Mouse (Mus musculus): ENCODE measurements at regions not wholly inside any gene's neighbourhood (a gene's known extent, or its start where the extent isn't known, plus 50 kb on each side); places are given as distances from the start of the nearest gene placed in this dataset.

DNA sequence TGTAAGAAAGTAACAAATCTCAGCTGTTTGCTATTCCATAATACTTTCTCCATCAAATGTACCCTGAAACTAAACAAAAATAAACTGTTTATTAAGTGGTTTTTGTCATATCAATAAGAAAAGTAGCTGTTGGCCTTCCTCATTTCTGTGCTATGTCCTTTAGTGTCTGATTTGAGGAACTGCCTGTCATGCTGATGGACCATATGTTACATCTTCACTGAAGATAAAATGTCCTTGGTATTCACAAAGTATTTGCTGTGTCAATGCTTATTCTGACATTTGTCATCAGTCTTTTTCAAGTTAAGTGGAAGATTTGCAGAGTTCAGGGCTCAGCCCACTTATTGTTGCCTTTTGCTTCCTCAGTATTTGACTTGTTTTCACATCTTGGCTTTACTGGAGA, 682.0 kb upstream of the Gje1 start:
- Histone ChIP-seq H3K4me3 (no peak overlapping the region), H3K9ac (no peak overlapping the region), H3K36me3 (no peaks in the 10 kb centered on the region), H3K27me3 (no peaks in the 10 kb centered on the region), H3K9me3 (no peaks in the 10 kb centered on the region), H3K27ac (no peak overlapping the region), H3K4me1 (replicated peaks) (no peaks in the 10 kb centered on the region), H3K4me2 (no peak overlapping the region)
- no peak for ATAC-seq (ENCODE audit: low FRiP score)

DNA sequence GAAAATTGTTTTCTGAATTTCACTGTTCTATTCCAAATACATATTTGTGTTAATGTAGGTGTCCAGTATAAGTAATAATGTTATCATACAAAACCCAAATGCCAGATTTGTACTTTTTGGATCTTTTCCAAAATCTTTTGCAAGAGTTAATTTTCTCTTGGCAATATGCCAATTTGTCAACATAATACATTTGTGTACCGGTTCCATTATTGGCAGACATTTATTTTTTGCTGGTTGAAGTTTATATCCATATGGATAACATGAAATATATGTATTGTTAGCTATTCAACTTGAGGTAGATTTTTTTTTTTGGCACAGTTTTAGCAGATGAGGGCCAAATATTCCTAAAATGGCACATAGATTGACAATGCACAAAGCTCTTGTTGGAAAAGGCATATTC, 679.1 kb upstream of the Gje1 start:
- ATAC-seq (ENCODE audit: low FRiP score) = no peak
- no peaks in the 10 kb centered on the region for H3K36me3 ChIP-seq
- no peak overlapping the region for H3K4me3 ChIP-seq

DNA sequence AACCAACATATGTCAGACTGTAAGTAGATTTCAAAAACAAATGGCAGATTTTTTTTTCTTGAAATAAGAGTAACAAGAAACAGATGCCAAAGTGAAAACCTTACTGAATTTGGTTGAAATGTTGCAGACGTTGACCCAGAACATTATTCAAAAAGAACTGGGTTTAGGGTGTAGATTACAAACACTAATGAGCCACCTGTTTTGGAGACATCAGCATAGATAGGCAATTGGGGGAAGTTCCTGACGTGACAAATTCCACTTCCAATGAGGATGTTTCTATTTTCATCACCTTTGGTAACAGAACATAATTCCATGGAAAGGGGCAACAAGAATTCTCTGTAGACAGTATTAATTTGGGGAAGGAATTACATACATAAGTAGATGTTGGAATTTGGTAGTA, 677.3 kb upstream of the Gje1 start:
- Histone ChIP-seq H3K4me2 (no peak overlapping the region), H3K9ac (no peak overlapping the region), H3K9me3 (no peaks in the 10 kb centered on the region), H3K27ac (no peak overlapping the region), H3K36me3 (no peaks in the 10 kb centered on the region), H3K4me1 (replicated peaks) (no peaks in the 10 kb centered on the region), H3K4me3 (no peak overlapping the region), H3K27me3 (no peaks in the 10 kb centered on the region)
- no peak for ATAC-seq (ENCODE audit: low FRiP score)
- 75% methylated on average over 2 of the region's 2 CpGs for WGBS

More for the DNA sequence above, 679.1 kb upstream of the Gje1 start:
- Histone ChIP-seq H3K27me3 (no peaks in the 10 kb centered on the region), H3K9ac (no peak overlapping the region), H3K4me1 (replicated peaks) (no peaks in the 10 kb centered on the region), H3K27ac (no peak overlapping the region), H3K4me2 (no peak overlapping the region), H3K9me3 (no peaks in the 10 kb centered on the region)
- 49% methylated on average over 1 of the region's 1 CpGs for WGBS

DNA sequence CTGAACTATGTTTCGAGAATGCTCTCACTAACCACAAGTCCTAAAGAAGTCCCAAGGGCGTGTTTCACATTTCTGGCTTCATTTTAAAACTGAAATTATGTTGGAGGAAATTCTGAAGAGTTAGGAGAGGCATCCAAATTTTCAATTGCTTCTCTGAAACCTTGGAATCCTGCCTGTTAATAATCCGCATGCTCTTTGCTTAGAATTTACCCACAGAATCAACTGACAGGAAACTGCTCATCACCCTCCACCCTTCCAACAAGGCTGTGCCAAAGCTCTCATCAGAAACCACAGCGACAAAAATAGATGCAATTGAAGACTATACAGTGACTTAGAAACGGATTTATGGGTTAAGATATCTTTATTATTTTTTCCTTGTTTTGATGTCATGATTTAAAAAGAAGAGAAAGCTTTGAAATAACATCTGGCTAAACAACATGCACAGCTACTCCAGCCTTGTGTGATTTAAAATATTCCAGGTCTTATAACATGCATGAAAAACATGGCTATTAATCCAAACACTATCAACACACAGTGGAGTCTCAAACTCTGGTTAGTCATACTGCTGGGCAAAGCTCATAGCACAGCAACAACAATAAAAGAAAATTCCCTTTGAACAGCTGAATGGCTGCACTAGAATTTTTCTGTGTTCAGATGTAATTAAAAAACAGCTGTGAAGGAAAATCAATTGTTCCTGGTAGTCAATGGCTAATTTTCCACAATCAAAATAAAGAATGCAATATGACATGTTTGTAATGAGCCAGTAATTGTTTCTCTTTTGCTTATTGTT, 674.2 kb upstream of the Gje1 start:
- no peak for ATAC-seq (ENCODE audit: low FRiP score)
- no peaks in the 10 kb centered on the region for H3K4me1 ChIP-seq (replicated peaks)
- H3K27me3 ChIP-seq = no peaks in the 10 kb centered on the region
- WGBS = 70% methylated on average over 5 of the region's 5 CpGs
- H3K4me3 ChIP-seq = no peak overlapping the region
- no peak overlapping the region for H3K27ac ChIP-seq
- no peak overlapping the region for H3K4me2 ChIP-seq
- H3K9ac ChIP-seq = no peak overlapping the region
- H3K36me3 ChIP-seq = no peaks in the 10 kb centered on the region
- no peaks in the 10 kb centered on the region for H3K9me3 ChIP-seq

DNA sequence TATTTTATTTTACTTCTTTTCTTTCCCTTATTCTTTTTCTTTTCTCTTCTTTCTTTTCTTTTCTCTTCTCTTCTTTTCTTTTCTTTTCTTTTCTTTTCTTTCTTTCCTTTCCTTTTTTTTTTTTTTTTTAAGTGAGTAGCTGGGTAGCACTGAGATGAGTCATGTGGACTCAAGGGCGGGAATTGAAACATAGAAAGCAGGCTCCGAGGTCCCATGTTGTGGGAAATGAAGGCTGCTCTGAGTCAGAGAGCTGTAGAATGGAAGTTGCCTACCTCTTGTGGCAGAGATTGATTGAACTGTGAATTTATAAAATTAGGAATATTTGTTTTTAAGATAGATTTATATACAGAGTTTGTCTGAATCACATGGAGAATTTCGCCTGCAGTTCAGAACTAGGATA, 655.6 kb upstream of the Gje1 start:
- no peaks in the 10 kb centered on the region for H3K36me3 ChIP-seq
- no peaks in the 10 kb centered on the region for H3K27me3 ChIP-seq
- no peaks in the 10 kb centered on the region for H3K4me1 ChIP-seq (replicated peaks)
- no peak for ATAC-seq (ENCODE audit: low FRiP score)
- WGBS = 94% methylated on average over 3 of the region's 3 CpGs
- H3K27ac ChIP-seq = no peak overlapping the region
- H3K4me2 ChIP-seq = no peak overlapping the region
- H3K4me3 ChIP-seq = no peak overlapping the region
- H3K9me3 ChIP-seq = no peaks in the 10 kb centered on the region
- no peak overlapping the region for H3K9ac ChIP-seq
